Mouse (Mus musculus) neural tube, embryonic 11.5 days (tissue): ENCODE results near the gene Spast. TPM values are rescaled to one million over a fixed set of nuclear protein-coding genes. Genes with fewer than 3 reads are reported as not detected.

ENCODE experiments used
- ATAC-seq: fragments of 200-750 bp; cut with Nextera tagmentation; 2 replicates; pipeline ENCODE4 v1.8.0; 2017; ENCODE audit warnings: moderate number of reproducible peaks, mild to moderate bottlenecking, moderate TSS enrichment, moderate library complexity; ENCODE audit not compliant: insufficient read depth, low FRiP score, low TSS enrichment
- DNase-seq: peaks from one replicate; pipeline ENCODE4 v3.0.0-alpha.2; 2015; ENCODE audit warnings: low spot score
- H3K27ac ChIP-seq: fragments of 300-500 bp; sonication (generic); 2 replicates; pipeline ENCODE4 v1.5.1; 2014; ENCODE audit warnings: low read depth, mild to moderate bottlenecking, low read length
- H3K27me3 ChIP-seq: fragments of 300-500 bp; sonication (generic); 2 replicates; pipeline ENCODE4 v1.6.1; 2014; ENCODE audit warnings: mild to moderate bottlenecking, low read length, mixed read lengths; ENCODE audit not compliant: control insufficient read depth, insufficient read depth
- H3K36me3 ChIP-seq: fragments of 300-500 bp; sonication (generic); 2 replicates; pipeline ENCODE4 v1.6.1; 2014; ENCODE audit warnings: mild to moderate bottlenecking, low read length, moderate library complexity, mixed read lengths; ENCODE audit not compliant: control insufficient read depth, insufficient read depth
- H3K4me1 ChIP-seq: fragments of 300-500 bp; sonication (generic); 2 replicates; pipeline ENCODE4 v1.6.1; 2014; ENCODE audit warnings: low read length, mixed read lengths; ENCODE audit not compliant: control insufficient read depth, insufficient read depth
- H3K4me2 ChIP-seq: fragments of 300-500 bp; sonication (generic); 2 replicates; pipeline ENCODE4 v1.6.1; 2014; ENCODE audit warnings: low read depth, mild to moderate bottlenecking, moderate library complexity
- H3K4me3 ChIP-seq: fragments of 300-500 bp; sonication (generic); 2 replicates; pipeline ENCODE4 v1.5.1; 2014; ENCODE audit warnings: low read depth, low read length
- H3K9ac ChIP-seq: fragments of 300-500 bp; sonication (generic); 2 replicates; pipeline ENCODE4 v1.6.1; 2014; ENCODE audit warnings: mild to moderate bottlenecking, low read length
- H3K9me3 ChIP-seq: fragments of 300-500 bp; sonication (generic); 2 replicates; pipeline ENCODE4 v1.6.1; 2016; ENCODE audit warnings: low read length; ENCODE audit not compliant: control insufficient read depth
- WGBS: fragments of 180-500 bp; shearing (Covaris S2); extraction: QIAGEN DNeasy Blood & Tissue Kit; methylation state at CpG from one replicate; pipeline ENCODE4 v1.1.7; 2014; 5-methylcytosine and 5-hydroxymethylcytosine counted together
- polyA plus RNA-seq: library from polyadenylated mRNA; unstranded; fragments of >200 nt; fragmentation: Nextera tagmentation; extraction: Ambion mirVana; gene quantifications from 2 replicates; pipeline ENCODE4 v1.2.1, GENCODE M21; 2014

The Spast gene
- polyA plus RNA-seq, 1 experiment from 2014 or later, result 49.3 TPM

GRCm38 (mm10) chr17:74363592-74363991, 24.8 kb downstream of the Spast start:
- Histone ChIP-seq H3K27me3 (no peaks in the 10 kb centered on the region), H3K36me3 (peaks cover 3% of the 10 kb centered on the region; the same call in 1 of the 2 replicates), H3K4me2 (no peak overlapping the region), H3K4me3 (no peak overlapping the region), H3K9me3 (no peaks in the 10 kb centered on the region), H3K27ac (no peak overlapping the region), H3K4me1 (no peaks in the 10 kb centered on the region), H3K9ac (no peak overlapping the region)
- DNase-seq (no peak), ATAC-seq (no peak)
- WGBS, result 97% methylated on average over 1 of the region's 1 CpGs

- ATAC-seq, result no peak
- no peak for DNase-seq
- H3K9me3 ChIP-seq, result no peaks in the 10 kb centered on the region
- H3K36me3 ChIP-seq, result peaks cover 4% of the 10 kb centered on the region
- no peak overlapping the region for H3K9ac ChIP-seq
- WGBS, result 92% methylated on average over 1 of the region's 1 CpGs
- H3K4me2 ChIP-seq, result no peak overlapping the region
- H3K27ac ChIP-seq, result no peak overlapping the region
- no peak overlapping the region for H3K4me3 ChIP-seq
- no peaks in the 10 kb centered on the region for H3K4me1 ChIP-seq
- H3K27me3 ChIP-seq, result no peaks in the 10 kb centered on the region
Measured at GRCm38 (mm10) chr17:74376916-74377315, 38.1 kb downstream of the Spast start.

GRCm38 (mm10) chr17:74386657-74387056, 47.9 kb downstream of the Spast start:
- Histone ChIP-seq H3K4me1 (no peaks in the 10 kb centered on the region), H3K27ac (no peak overlapping the region), H3K36me3 (peaks cover 8% of the 10 kb centered on the region; the same call in 1 of the 2 replicates)

GRCm38 (mm10) chr17:74389847-74390246, 51.1 kb downstream of the Spast start:
- H3K4me3 ChIP-seq, result no peak overlapping the region
- H3K27me3 ChIP-seq, result no peaks in the 10 kb centered on the region
- DNase-seq, result no peak
- no peak overlapping the region for H3K27ac ChIP-seq
- H3K9ac ChIP-seq, result no peak overlapping the region
- ATAC-seq, result no peak
- no peaks in the 10 kb centered on the region for H3K4me1 ChIP-seq
- no peak overlapping the region for H3K4me2 ChIP-seq
- H3K9me3 ChIP-seq, result no peaks in the 10 kb centered on the region
- no peaks in the 10 kb centered on the region for H3K36me3 ChIP-seq
- 86% methylated on average over 3 of the region's 3 CpGs for WGBS

More at GRCm38 (mm10) chr17:74386657-74387056, 47.9 kb downstream of the Spast start:
- Histone ChIP-seq H3K9ac (no peak overlapping the region), H3K4me3 (no peak overlapping the region), H3K4me2 (no peak overlapping the region), H3K27me3 (no peaks in the 10 kb centered on the region), H3K9me3 (no peaks in the 10 kb centered on the region)
- no peak for DNase-seq
- ATAC-seq, result no peak

- Histone ChIP-seq H3K27me3 (no peaks in the 10 kb centered on the region), H3K4me2 (no peak overlapping the region), H3K27ac (no peak overlapping the region), H3K36me3 (no peaks in the 10 kb centered on the region), H3K4me1 (no peaks in the 10 kb centered on the region), H3K4me3 (no peak overlapping the region), H3K9ac (no peak overlapping the region), H3K9me3 (no peaks in the 10 kb centered on the region)
- no peak for DNase-seq
- 82% methylated on average over 2 of the region's 2 CpGs for WGBS
- ATAC-seq, result no peak
Measured at GRCm38 (mm10) chr17:74394381-74394780, 55.6 kb downstream of the Spast start.

- Histone ChIP-seq H3K4me2 (peak overlapping the region; percentile 45), H3K27me3 (no peaks in the 10 kb centered on the region), H3K9ac (peak overlapping the region; percentile 23; the same call in 1 of the 2 replicates), H3K4me3 (peak overlapping the region; percentile 90), H3K36me3 (no peaks in the 10 kb centered on the region), H3K9me3 (no peaks in the 10 kb centered on the region), H3K4me1 (no peaks in the 10 kb centered on the region), H3K27ac (no peak overlapping the region)
- DNase-seq, result no peak
- WGBS, result 31% methylated on average over 16 of the region's 16 CpGs
- peak; percentile 21 for ATAC-seq
Measured at GRCm38 (mm10) chr17:74394855-74395254, 56.1 kb downstream of the Spast start.

- H3K4me2 ChIP-seq, result peak within 1 kb of the TSS; percentile 64
- no peaks in the 10 kb centered on the region for H3K9me3 ChIP-seq
- WGBS, result under 1% methylated on average over 41 of the region's 41 CpGs
- peak; percentile 95 for DNase-seq
- H3K36me3 ChIP-seq, result no peaks in the 10 kb centered on the region
- H3K27me3 ChIP-seq, result no peaks in the 10 kb centered on the region
- no peaks in the 10 kb centered on the region for H3K4me1 ChIP-seq
- peak within 1 kb of the TSS; percentile 93 for H3K9ac ChIP-seq
- peak within 1 kb of the TSS; percentile 58 for H3K27ac ChIP-seq
- ATAC-seq, result peak; percentile 98
- peak within 1 kb of the TSS; percentile 90 for H3K4me3 ChIP-seq
Measured at GRCm38 (mm10) chr17:74395383-74396065, 56.7 kb downstream of the Spast start, which contains the start of gene Slc30a6. TSS of gene Slc30a6 (plus strand) at chr17:74395608.

GRCm38 (mm10) chr17:74396766-74397165, 58.0 kb downstream of the Spast start:
- WGBS, result 85% methylated on average over 4 of the region's 4 CpGs
- DNase-seq (no peak), ATAC-seq (no peak)
- Histone ChIP-seq H3K9me3 (no peaks in the 10 kb centered on the region), H3K27me3 (no peaks in the 10 kb centered on the region), H3K4me2 (peak overlapping the region; percentile 64; the same call in 1 of the 2 replicates), H3K4me1 (no peaks in the 10 kb centered on the region), H3K27ac (no peak overlapping the region), H3K36me3 (no peaks in the 10 kb centered on the region), H3K9ac (no peak overlapping the region), H3K4me3 (no peak overlapping the region)

GRCm38 (mm10) chr17:74397173-74397572, 58.4 kb downstream of the Spast start:
- no peak overlapping the region for H3K4me2 ChIP-seq
- ATAC-seq, result no peak
- no peaks in the 10 kb centered on the region for H3K36me3 ChIP-seq
- H3K27ac ChIP-seq, result no peak overlapping the region
- H3K4me3 ChIP-seq, result no peak overlapping the region
- H3K4me1 ChIP-seq, result no peaks in the 10 kb centered on the region
- 90% methylated on average over 2 of the region's 2 CpGs for WGBS
- H3K9me3 ChIP-seq, result no peaks in the 10 kb centered on the region
- DNase-seq, result no peak
- H3K27me3 ChIP-seq, result no peaks in the 10 kb centered on the region
- no peak overlapping the region for H3K9ac ChIP-seq
